Mouse (Mus musculus): ENCODE results near the gene Oas2.

The Oas2 gene

GRCm38 (mm10) chr5:120729319-120729718 lies 20.3 kb downstream of the Oas2 start:
- DNase-seq (ENCODE audit: low spot score) = no peak

DNA sequence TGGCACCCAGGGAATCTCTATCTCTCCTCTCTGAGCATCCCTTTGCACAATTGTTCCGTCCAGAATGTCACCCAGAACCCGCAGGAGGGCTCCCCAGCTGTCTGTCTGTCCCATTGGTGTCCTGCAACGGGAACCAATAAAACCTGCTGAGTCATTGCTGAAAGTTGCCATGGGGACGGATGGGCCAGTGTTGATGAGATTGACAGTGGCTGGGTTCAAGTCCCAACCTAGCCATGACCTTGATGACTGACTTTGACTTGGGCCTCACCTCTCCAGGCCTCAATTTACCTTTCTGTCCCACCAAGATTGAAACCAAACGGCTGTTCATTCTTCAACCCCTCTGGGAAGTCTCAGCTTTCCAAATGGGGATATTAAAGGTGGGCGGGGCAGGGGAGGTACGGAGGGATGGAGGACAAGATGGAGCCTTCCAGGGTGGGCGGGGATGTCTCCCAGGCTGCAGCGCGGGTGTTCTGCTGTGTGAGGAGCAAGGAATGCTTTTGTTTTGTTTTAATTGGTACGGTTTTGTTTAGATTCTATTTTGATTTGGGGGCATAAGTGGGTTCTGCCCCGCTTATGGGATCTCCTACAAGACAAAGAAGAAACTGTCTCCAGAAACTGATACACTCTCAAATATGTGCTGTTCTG lies 23.7 kb downstream of the Oas2 start:
- DNase-seq (ENCODE audit: low spot score) = no peak

DNA sequence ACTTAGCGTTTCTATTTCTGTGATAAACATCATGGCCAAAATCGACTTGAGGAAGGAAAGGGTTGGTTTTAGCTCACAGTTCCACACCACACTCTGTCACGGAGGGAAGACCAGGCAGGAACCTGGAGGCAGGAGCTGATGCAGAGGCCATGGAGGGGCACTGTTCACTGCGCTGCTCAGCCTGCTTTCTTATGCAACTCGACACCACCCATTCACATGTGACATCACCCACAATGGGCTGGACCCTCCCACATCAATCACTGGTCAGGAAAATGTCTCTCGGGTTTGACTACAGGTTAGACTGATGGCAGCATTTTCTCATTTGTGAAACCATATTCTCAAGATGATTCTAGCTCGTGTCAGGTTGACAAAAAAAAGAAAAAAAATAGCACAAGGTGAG lies 28.6 kb downstream of the Oas2 start:
- no peak for DNase-seq (ENCODE audit: low spot score)

DNA sequence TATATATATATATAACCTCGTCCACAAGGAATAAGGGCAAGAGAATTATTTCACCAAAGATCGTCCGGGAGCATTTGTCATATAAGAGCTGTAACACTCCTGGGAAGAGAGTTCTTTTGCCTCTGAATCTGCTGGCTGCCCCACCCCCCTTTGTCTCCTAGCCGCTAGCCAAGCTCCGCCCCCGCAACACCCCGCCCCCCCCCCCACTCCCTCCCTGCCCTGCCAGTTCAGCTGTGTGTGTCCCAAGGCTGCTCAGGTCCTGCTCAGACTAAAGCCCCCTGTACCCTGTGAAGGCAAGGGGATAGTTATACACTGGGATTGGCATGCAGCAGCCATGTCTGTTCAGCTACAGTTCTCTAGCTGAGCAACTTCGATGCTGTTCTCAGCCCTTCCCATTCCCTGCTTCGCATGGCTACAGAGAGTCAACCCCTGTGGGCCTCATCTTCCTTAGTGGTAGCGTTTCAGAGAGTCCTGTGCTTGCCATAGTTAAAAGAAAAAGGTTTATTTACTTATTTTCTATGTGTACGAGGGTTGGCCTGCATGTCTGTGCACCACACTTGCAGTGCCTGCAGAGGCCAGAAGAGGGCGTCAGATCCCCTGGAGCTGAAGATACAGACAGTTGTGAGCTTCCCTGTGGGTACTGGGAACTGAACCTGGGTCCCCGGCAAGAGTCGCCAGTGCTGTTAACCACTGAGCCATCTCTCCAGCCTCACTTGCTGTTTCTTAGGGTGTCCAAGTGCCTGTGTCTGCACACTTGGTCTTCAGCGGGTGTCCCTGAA lies 30.9 kb downstream of the Oas2 start:
- DNase-seq (ENCODE audit: low spot score) = no peak

GRCm38 (mm10) chr5:120717136-120717535 lies 32.5 kb downstream of the Oas2 start:
- DNase-seq (ENCODE audit: low spot score) = no peak

GRCm38 (mm10) chr5:120714314-120714713 lies 35.3 kb downstream of the Oas2 start:
- no peak for DNase-seq (ENCODE audit: low spot score)

DNA sequence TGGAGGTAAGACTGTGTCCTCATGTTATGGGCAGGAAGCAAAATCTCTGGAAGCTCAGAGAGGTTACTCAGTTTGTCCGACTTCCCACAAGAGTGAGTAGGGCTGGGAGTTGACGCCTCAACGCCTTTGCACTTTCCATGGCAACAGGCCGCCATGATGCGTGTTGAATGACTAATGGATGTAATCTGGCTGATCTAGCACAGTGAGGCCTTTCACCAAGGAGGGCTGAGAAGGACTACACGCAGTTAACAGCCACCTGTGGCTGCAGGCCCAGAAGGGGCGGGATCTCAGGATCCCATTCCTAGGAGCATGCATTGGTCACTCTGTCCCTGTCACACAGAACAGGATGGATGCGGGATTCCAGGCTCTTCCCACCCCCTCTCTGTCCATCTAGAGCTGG lies 36.9 kb downstream of the Oas2 start:
- no peak for DNase-seq (ENCODE audit: low spot score)

GRCm38 (mm10) chr5:120711827-120712226 lies 37.8 kb downstream of the Oas2 start, which contains the start of gene Dtx1:
Gene Dtx1 (minus strand): TSS chr5:120711927.
- no peak for DNase-seq (ENCODE audit: low spot score)

DNA sequence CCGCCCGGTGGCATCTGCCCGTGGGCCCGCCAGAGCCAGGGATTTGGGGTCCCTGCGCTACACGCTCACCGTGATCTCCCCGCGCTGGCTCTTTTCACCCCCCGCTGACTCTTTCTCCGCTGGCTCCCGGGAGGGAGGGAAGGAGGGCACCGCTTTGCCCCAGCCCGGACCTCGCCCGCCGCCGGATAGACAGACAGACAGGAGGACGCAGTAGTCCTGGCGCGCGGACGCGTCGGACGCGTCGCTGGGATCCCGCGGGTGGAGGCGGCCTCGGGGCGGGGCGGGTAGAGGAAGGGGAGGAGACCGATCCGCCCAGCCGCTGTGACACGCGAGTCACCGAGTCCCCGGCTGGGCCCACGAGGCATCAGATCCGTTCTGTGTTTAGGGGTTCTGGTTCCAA lies 38.2 kb downstream of the Oas2 start:
- peak; percentile 61 for DNase-seq (ENCODE audit: low spot score)

DNA sequence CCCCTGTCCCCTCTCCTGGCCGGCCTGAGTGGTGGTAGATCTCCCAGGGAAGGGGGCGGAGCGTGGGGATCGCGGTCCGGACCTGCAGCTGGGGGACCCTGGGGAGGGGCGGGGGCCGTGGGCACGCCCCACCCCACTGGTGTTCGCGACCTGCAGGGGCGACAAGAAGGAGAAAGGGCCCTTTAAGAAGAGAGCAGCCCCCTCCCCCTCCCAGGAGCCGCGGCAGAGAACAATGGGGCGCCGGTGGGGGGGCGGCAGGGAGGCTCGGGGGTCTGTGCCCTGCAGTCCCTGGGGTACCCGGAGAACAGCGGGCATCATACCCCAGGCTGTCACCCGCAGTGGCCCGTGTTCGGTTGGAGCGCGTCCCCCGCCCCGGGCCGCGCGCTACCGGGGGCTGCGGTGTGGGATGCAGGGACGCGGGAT lies 38.8 kb downstream of the Oas2 start:
- DNase-seq (ENCODE audit: low spot score) = no peak

DNA sequence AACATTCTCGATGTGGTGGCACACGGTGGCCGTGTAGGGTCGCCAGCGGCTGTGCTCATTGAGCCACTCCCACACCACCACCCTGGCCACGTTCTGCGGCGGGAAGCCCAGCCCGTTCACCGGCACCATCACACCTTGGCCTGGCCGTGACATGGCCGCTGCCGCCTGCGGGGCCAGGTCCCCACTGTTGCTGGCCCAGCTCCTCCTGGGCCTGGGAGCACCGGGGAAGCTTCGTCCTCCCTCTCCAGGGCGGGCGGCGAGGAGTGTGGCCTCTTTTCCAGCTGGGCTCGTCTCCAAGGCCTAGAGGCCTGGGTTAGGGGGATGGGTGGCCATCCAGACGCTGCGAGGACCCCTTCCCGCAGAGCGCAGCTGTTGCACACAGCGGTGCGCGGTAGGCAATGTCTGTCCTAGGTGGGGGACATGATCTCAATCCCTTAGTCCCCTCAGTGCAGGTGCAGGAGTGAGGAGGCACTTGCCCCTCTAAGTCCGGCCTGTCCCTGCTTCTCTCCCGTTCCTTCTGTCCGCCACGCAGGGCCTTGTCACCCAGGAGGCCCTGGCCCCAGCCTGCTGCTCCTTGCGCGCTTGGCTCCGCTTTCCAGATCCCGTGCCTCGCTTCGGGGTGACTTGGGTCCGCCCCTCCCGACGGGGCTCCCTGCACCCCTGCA lies 39.4 kb downstream of the Oas2 start:
- DNase-seq (ENCODE audit: low spot score) = no peak

GRCm38 (mm10) chr5:120706976-120707375 lies 42.7 kb downstream of the Oas2 start:
- DNase-seq (ENCODE audit: low spot score) = no peak

- DNase-seq (ENCODE audit: low spot score) = no peak
These were observed 43.1 kb downstream of the Oas2 start for GRCm38 (mm10) chr5:120706541-120706940.

DNA sequence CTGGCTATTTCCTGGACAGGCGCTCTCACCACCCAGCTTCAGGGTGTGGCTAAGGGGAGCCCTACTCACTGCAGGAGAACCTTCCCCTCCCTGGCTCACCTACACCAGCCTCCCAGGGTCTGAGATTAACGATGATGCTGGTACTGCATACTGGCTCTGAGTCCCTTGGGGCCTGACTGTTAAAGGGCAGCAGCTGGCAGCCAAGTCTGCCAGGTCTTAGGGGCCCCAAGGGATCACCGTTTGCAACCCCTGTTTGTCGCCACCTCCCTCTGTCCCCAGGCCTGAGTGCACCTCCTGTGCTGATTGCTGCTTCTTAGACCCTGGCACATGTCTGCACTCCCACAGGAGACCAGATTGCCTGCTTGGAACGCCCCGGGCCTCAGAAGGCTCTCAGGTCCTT lies 45.2 kb downstream of the Oas2 start:
- no peak for DNase-seq (ENCODE audit: low spot score)

GRCm38 (mm10) chr5:120703660-120704059 lies 46.0 kb downstream of the Oas2 start:
- DNase-seq (ENCODE audit: low spot score) = no peak

DNA sequence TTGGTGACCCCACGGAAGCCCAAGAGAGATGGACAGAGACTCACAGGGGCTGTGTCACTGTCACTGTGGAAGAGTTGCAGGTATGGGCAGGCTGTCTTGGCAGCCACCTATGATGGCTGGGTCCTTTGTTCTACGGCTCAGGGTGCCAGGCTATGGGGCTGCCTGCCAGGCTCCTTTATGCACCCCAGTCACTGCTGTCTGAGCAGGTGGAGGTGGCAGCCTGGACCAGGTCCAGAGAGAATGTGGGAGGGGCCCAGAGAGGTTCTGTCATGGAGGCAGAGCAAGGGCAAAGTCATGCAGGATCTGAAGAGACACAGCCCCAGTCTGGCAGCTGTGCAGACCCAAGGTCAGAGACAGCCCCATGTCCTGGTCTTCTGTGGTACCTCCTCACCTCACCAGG lies 46.7 kb downstream of the Oas2 start:
- no peak for DNase-seq (ENCODE audit: low spot score)

GRCm38 (mm10) chr5:120702421-120702820 lies 47.2 kb downstream of the Oas2 start:
- DNase-seq (ENCODE audit: low spot score) = no peak

DNA sequence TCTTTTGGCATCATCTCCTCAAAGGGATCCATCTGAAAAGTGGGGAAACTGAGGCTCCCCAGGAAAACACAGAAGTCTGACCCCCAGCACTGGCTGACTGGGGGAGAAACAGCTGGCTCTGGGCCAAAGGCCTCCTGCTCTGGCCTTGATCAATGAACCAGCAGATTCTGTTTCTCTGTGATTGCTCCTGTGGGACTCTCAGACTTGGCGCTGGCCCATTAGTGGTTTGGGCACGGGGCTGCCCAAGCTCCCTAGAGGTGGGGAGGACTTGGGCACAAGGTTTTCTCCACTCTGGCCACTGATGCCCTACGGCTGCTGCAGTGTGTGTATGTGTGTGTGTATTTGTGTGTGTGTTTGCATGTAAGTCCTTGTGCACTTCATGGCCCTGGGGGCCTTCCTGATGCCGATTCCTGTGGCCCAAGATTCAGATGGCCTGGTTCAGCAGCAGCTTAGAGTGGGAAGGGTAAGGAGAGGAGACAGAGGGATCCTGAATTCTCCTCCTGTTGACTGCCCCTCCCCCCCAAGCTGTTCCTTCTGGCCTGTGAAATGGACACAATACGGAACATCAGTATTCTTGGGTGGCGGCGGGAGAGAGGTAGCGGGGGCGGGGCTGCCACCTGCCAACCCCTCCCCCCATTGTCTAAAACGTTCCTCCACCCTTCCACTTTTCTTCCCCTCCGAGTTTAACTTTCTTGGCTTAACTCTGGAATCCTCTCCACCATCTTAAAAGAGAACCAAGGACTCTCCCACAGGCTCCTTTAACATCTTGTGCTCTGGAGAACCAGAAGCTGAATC lies 48.5 kb downstream of the Oas2 start:
- no peak for DNase-seq (ENCODE audit: low spot score)

GRCm38 (mm10) chr5:120698801-120699391 lies 50.8 kb downstream of the Oas2 start:
- DNase-seq (ENCODE audit: low spot score) = no peak

DNA sequence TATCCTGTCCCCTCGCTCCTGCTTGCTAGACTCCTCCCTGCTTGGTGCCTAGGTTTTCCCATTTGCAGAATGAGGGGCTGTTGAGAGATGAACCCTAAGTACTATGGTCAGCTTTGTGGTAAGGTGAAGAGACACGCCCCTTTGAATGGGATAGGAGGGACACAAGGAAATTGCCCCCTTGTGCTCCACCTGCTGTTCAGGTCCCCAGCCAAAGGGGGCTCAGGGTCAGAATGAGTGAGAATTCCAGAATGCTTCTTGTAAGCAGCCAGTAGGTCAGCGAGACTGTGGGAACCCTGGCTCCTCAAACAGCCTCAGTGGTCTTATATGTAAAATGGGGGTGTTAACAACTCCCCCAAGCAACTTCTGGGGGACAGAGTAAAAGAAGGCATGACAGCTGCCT lies 51.5 kb downstream of the Oas2 start:
- no peak for DNase-seq (ENCODE audit: low spot score)

DNA sequence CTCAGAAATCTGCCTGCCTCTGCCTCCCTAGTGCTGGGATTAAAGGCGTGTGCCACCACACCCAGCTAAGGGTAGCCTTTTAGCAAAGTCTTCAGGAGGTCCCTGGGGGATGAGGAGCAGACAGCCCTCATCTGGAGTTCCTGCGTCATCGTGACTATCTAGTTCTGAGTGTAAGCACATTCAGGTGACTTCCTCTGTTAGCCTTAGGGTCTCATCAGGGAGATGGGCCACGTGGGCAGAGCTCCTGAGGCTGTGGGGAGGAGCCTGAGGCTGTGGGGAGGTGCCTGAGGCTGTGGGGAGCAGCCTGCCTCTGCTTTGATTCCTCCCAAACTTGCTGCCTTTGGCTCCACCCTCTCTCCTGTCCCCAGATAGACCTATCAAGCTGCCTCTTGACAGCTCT lies 52.8 kb downstream of the Oas2 start:
- no peak for DNase-seq (ENCODE audit: low spot score)

Measured in left cerebral cortex, adult 11 months (tissue).